Mouse (Mus musculus) effector memory CD4-positive, alpha-beta T cell, adult 7 months (primary cell): Measurements from ENCODE around the gene Crebl2. TPM values are rescaled to one million over a fixed set of nuclear protein-coding genes. Genes with fewer than 3 reads are reported as not detected.

Source experiments
- polyA plus RNA-seq: library from polyadenylated mRNA; unstranded; fragments of 100-300 nt; shearing (Covaris generic); gene quantifications from one replicate; pipeline ENCODE4 v1.2.1, GENCODE M21; 2017

Gene Crebl2
- 11.6 TPM for polyA plus RNA-seq

GRCm38 (mm10) chr6:134829786-134830700 is at the start of gene Crebl2:
TSS of gene Crebl2 (plus strand) at chr6:134830154.

GRCm38 (mm10) chr6:134792141-134793045 is 37.6 kb upstream of the Crebl2 start, which contains the start of gene Dusp16:
TSS of gene Dusp16 (minus strand) at chr6:134792625.

GRCm38 (mm10) chr6:134898095-134898965 is 68.4 kb downstream of the Crebl2 start, which contains the start of gene Gpr19:
TSS of gene Gpr19 (minus strand) at chr6:134898578.

Other genes with a start within 250 kb of the Crebl2 start
- gene Mansc1, start 197.7 kb upstream of the Crebl2 start, polyA plus RNA-seq = 1.2 TPM
- 15.0 TPM for gene Borcs5, start 190.6 kb upstream of the Crebl2 start, polyA plus RNA-seq
- 10.7 TPM for gene Dusp16, start 37.5 kb upstream of the Crebl2 start, polyA plus RNA-seq
- 6.9 TPM for gene Gpr19, start 68.4 kb downstream of the Crebl2 start, polyA plus RNA-seq
- 39.5 TPM for gene Cdkn1b, start 90.2 kb downstream of the Crebl2 start, polyA plus RNA-seq
- gene Apold1, start 151.6 kb downstream of the Crebl2 start, polyA plus RNA-seq = not detected
- 119 TPM for gene Ddx47, start 181.5 kb downstream of the Crebl2 start, polyA plus RNA-seq
- gene Gprc5a, start 235.5 kb downstream of the Crebl2 start, polyA plus RNA-seq = 2.0 TPM